Mouse (Mus musculus) heart, embryonic 15.5 days (tissue): ENCODE data around the gene Dhrs3. TPM values are rescaled to one million over a fixed set of nuclear protein-coding genes. Genes with fewer than 3 reads are reported as not detected.
A peak's percentile ranks its signal among the peaks of the same experiment; 100 is the strongest.

Experiments
- ATAC-seq: fragments of 200-750 bp; cut with Nextera tagmentation; replicated peaks from 2 replicates; pipeline ENCODE4 v1.8.0; 2017; ENCODE audit warnings: low read depth, moderate TSS enrichment; ENCODE audit not compliant: insufficient number of reproducible peaks, insufficient read depth, low FRiP score
- H3K27ac ChIP-seq: fragments of 300-500 bp; sonication (generic); 2 replicates; pipeline ENCODE4 v1.5.1; 2015; ENCODE audit warnings: mild to moderate bottlenecking, inconsistent platforms
- H3K27me3 ChIP-seq: fragments of 300-500 bp; sonication (generic); 2 replicates; pipeline ENCODE4 v1.6.1; 2015; ENCODE audit warnings: inconsistent platforms
- H3K36me3 ChIP-seq: fragments of 300-500 bp; sonication (generic); 2 replicates; pipeline ENCODE4 v1.6.1; 2015; ENCODE audit warnings: mild to moderate bottlenecking, inconsistent platforms
- H3K4me1 ChIP-seq: fragments of 300-500 bp; sonication (generic); replicated peaks from 2 replicates; pipeline ENCODE4 v1.6.1; 2015; ENCODE audit warnings: inconsistent platforms
- H3K4me2 ChIP-seq: fragments of 300-500 bp; sonication (generic); 2 replicates; pipeline ENCODE4 v1.6.1; 2015; ENCODE audit warnings: inconsistent platforms, mild to moderate bottlenecking, moderate library complexity
- H3K4me3 ChIP-seq: fragments of 300-500 bp; sonication (generic); 2 replicates; pipeline ENCODE4 v1.5.1; 2015; ENCODE audit warnings: mild to moderate bottlenecking, inconsistent platforms
- H3K9ac ChIP-seq: fragments of 300-500 bp; sonication (generic); 2 replicates; pipeline ENCODE4 v1.6.1; 2015; ENCODE audit warnings: mild to moderate bottlenecking, inconsistent platforms
- H3K9me3 ChIP-seq: fragments of 300-500 bp; sonication (generic); replicated peaks from 2 replicates; pipeline ENCODE4 v1.6.1; 2016; ENCODE audit warnings: inconsistent platforms
- WGBS: fragments of 180-500 bp; shearing (Covaris S2); methylation state at CpG from one replicate; pipeline ENCODE4 v1.1.7; 2015; ENCODE audit warnings: mixed read lengths; 5-methylcytosine and 5-hydroxymethylcytosine counted together
- polyA plus RNA-seq: library from polyadenylated mRNA; unstranded; fragments of >200 nt; fragmentation: Nextera tagmentation; extraction: Ambion mirVana; gene quantifications from 2 replicates; pipeline ENCODE4 v1.2.1, GENCODE M21; 2015

Gene Dhrs3
- polyA plus RNA-seq, 1 experiment from 2014 or later, result 36.3 TPM

DNA sequence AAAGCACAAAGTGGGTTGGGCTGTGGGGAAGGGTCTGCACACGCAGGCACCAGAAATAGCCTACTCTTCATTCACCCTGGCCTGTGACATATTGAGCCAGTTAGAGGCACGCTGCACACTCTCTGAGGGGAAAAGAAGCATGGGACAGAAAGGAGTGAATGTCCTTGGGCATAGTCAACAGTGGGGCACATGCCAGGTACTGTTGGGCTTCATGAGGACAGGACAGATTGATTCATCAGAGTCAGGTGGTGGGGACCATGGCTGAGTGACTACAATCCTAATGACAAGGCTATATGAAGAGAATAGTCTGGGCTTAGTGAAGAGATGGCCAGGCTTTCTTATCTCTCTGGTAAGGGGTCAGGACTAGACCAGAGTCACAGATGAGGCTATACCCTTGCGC lies 49.8 kb downstream of the Dhrs3 start:
- Histone ChIP-seq H3K4me2 (no peak overlapping the region), H3K4me3 (no peak overlapping the region), H3K27me3 (no peaks in the 10 kb centered on the region), H3K9ac (no peak overlapping the region), H3K4me1 (peaks cover 1% of the 10 kb centered on the region), H3K9me3 (no peaks in the 10 kb centered on the region), H3K36me3 (no peaks in the 10 kb centered on the region), H3K27ac (no peak overlapping the region)
- ATAC-seq, result no peak
- WGBS, result 90% methylated on average over 3 of the region's 3 CpGs

DNA sequence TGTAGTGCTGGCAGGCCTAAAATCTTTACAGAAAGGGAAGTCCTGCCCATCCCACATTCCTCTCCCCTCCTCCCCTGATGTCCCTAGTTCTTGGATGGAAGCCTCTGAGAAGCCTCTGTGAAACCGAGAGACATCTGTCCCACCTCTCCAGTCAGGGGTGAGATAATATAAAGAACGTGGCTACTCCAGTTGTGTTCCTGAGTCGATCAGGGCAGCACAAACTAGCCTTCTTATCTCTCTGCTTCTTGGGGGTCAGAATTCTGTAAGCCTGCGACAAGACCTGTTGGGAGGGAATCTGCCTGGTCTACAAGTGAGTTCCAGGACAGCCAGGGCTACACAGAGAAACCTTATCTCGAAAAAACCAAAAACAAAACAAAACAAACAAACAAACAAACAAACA lies 50.6 kb downstream of the Dhrs3 start:
- Histone ChIP-seq H3K4me3 (no peak overlapping the region), H3K36me3 (no peaks in the 10 kb centered on the region), H3K27me3 (no peaks in the 10 kb centered on the region), H3K9ac (no peak overlapping the region), H3K4me1 (peaks cover 10% of the 10 kb centered on the region), H3K27ac (no peak overlapping the region), H3K9me3 (no peaks in the 10 kb centered on the region), H3K4me2 (no peak overlapping the region)
- WGBS, result 45% methylated on average over 5 of the region's 5 CpGs
- no peak for ATAC-seq

DNA sequence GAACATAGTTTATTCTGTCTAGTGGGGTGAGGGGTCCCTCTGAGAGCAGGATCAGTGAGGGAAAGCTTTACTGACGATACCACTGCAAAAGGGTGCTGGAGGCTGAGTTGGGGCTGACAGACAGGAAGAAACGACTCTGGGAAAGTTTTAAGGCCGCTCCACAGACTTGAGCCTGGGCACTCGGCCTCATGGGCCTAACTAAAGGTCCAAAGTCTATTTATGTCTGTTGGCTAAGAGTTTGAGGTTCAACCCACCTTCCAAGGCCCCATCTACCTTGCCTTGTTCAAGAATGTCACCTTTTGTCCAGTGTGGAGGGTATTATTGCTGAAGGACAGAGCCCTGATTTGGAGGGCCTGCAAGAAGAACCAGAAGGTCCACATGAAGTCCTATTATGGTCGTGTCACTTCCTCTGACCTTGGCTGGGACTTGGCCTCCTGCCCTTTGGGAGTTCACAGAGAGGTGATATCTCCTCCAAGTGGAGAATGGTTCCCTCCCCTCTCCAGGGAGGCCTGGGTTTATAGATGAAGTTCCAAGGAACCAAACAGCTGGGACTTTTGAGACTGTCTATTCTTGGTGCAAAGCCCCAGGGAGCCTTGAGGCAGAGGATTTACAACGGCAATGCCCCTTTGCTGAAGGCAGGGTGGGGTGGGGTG lies 55.2 kb downstream of the Dhrs3 start:
- ATAC-seq, result peak; percentile 29; the same call in 1 of the 2 replicates
- no peak overlapping the region for H3K4me3 ChIP-seq

DNA sequence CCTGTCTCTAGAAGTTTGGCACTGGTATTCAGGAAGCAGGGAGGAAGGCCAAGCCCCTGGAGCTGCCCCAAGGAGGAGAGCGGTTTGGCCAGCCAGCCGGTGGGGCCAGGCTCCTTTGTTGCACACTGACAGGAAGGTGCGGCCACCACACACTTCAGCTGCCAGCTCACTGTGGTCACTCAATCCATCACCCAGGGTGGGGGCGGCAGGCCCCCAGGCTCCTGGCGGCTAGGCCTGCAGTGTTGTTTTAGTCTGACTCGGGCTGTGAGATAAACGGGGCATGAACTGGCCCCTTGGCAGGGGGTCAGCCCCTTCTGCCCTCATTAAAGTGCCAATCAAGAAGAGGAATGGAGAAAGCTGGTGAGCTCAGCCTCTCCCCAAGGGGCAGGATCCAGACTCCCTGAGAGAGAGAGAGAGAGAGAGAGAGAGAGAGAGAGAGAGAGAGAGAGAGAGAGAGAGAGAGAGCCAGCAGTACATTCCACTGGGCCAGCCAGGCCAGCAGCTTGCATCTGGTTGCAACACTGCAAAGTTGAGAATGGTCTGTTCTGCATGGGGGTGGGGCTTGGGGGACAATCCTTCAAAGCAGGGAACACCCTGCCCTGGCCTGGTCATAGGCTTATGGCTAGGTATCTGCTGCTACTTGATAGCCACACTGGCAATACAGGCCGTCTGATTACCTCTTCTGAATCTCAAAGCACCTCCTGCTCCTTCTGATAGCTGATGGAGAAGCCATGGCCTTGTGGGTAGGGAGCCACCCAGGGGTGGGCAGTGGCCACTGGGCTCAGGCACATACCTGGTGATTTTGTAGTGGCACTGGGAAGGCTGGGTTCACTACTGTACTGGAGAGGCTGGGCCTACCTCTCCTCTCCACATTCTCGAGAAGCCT lies 57.1 kb downstream of the Dhrs3 start:
- Histone ChIP-seq H3K9me3 (no peaks in the 10 kb centered on the region), H3K27ac (peak overlapping the region; percentile 83), H3K27me3 (no peaks in the 10 kb centered on the region), H3K9ac (peak overlapping the region; percentile 40; the same call in 1 of the 2 replicates), H3K4me2 (peak overlapping the region; percentile 3; the same call in 1 of the 2 replicates), H3K4me1 (peaks cover 36% of the 10 kb centered on the region), H3K36me3 (no peaks in the 10 kb centered on the region), H3K4me3 (no peak overlapping the region)
- ATAC-seq, result peak; percentile 72
- 13% methylated on average over 9 of the region's 9 CpGs for WGBS

More for the DNA sequence above, 55.2 kb downstream of the Dhrs3 start:
- Histone ChIP-seq H3K9me3 (no peaks in the 10 kb centered on the region), H3K4me2 (no peak overlapping the region), H3K36me3 (no peaks in the 10 kb centered on the region), H3K9ac (no peak overlapping the region), H3K27ac (peak overlapping the region; percentile 83), H3K27me3 (no peaks in the 10 kb centered on the region), H3K4me1 (peaks cover 36% of the 10 kb centered on the region)
- WGBS, result 43% methylated on average over 6 of the region's 6 CpGs

DNA sequence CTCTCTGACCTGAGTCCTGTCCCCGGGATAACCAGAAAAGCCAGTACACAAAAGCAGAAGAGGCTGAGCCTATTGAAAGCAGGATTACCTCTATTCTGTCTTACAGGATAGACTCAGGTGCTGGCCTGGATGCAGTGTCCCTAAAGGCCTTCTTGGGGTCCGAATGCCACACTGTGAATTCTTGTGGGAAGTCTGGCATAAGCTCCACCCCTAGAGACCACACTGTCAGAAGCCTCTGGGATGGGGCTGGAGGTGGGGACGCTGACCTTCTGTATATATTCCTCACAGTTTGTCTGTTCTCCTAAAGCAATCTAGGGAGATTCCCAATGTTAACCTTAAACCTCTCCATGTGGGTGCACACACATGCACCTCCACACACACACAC lies 57.7 kb downstream of the Dhrs3 start:
- 63% methylated on average over 3 of the region's 3 CpGs for WGBS

DNA sequence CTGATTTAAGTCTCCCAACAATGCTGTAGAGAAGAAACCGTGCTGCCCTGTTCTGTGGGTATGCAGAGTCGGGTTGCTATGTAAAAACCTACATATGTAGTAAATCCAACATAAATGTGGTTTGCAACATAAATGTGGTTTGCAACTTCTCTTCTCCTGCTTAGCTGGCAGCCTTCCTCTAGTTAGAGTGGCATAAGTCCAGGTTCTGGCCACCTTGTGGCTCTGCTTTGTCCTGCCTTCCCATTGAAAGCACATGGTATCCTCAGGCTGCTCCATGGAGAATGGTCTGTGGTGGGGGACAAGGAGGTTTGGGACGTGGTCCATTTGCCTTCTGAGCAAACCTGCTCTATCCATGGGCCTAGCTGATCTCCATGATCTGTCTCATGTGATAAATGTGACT lies 58.3 kb downstream of the Dhrs3 start:
- H3K4me3 ChIP-seq, result no peak overlapping the region
- no peak for ATAC-seq
- no peak overlapping the region for H3K9ac ChIP-seq
- H3K27me3 ChIP-seq, result no peaks in the 10 kb centered on the region
- H3K4me2 ChIP-seq, result no peak overlapping the region
- H3K9me3 ChIP-seq, result no peaks in the 10 kb centered on the region
- H3K36me3 ChIP-seq, result no peaks in the 10 kb centered on the region
- peaks cover 36% of the 10 kb centered on the region for H3K4me1 ChIP-seq
- H3K27ac ChIP-seq, result no peak overlapping the region
- whole genome bisulfite sequencing, result 88% methylated on average over 3 of the region's 3 CpGs

More for the DNA sequence above, 57.7 kb downstream of the Dhrs3 start:
- no peaks in the 10 kb centered on the region for H3K9me3 ChIP-seq
- peak overlapping the region; percentile 83 for H3K27ac ChIP-seq
- peaks cover 36% of the 10 kb centered on the region for H3K4me1 ChIP-seq
- no peak for ATAC-seq
- no peaks in the 10 kb centered on the region for H3K36me3 ChIP-seq
- H3K4me3 ChIP-seq, result no peak overlapping the region
- no peak overlapping the region for H3K4me2 ChIP-seq
- no peaks in the 10 kb centered on the region for H3K27me3 ChIP-seq
- H3K9ac ChIP-seq, result no peak overlapping the region

DNA sequence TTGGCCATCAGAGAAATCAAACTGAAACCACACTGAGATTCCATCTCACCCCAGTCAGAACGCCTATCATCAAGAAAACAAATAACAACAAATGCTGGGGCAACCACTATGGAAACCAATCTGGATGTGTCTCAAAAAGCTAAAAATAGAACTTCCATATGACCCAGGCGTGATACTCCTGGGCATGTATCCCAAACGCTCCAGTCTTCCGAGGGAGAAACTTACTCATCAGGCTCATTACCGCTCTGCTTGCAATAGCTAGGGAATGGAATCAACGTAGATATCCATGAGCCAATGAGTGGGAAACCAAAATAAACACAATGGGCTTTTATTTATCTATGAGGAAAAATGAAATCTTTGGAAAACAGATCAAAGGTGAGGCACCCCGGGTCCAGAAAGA lies 59.2 kb downstream of the Dhrs3 start:
- H3K4me1 ChIP-seq, result peaks cover 36% of the 10 kb centered on the region
- H3K4me2 ChIP-seq, result no peak overlapping the region
- no peak for ATAC-seq
- H3K27me3 ChIP-seq, result no peaks in the 10 kb centered on the region
- 28% methylated on average over 7 of the region's 7 CpGs for WGBS
- H3K4me3 ChIP-seq, result no peak overlapping the region
- no peaks in the 10 kb centered on the region for H3K36me3 ChIP-seq
- no peak overlapping the region for H3K9ac ChIP-seq
- peak overlapping the region; percentile 40; the same call in 1 of the 2 replicates for H3K27ac ChIP-seq
- H3K9me3 ChIP-seq, result no peaks in the 10 kb centered on the region

DNA sequence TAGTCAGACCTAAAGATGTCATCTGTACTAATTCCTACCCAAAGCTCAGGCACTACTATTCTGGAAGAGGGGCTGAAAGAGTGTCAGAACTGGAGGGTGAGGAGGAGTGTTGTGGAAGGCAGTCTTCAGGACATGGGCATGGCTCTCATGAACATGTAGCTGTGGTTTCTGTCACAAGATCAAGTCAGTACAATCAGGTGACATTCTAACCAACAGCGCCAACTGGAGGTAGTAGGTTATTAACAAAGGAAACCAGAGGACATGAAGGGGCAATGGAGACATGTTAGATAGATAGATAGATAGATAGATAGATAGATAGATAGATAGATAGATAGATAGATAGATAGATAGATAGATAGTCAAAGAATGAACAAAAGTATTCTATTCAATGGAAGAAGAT lies 60.8 kb downstream of the Dhrs3 start:
- H3K27ac ChIP-seq, result no peak overlapping the region
- H3K4me3 ChIP-seq, result no peak overlapping the region
- H3K36me3 ChIP-seq, result no peaks in the 10 kb centered on the region
- H3K4me1 ChIP-seq, result peaks cover 25% of the 10 kb centered on the region
- WGBS, result 90% methylated on average over 1 of the region's 1 CpGs
- H3K9ac ChIP-seq, result no peak overlapping the region
- no peaks in the 10 kb centered on the region for H3K27me3 ChIP-seq
- H3K4me2 ChIP-seq, result no peak overlapping the region
- no peaks in the 10 kb centered on the region for H3K9me3 ChIP-seq
- ATAC-seq, result no peak

DNA sequence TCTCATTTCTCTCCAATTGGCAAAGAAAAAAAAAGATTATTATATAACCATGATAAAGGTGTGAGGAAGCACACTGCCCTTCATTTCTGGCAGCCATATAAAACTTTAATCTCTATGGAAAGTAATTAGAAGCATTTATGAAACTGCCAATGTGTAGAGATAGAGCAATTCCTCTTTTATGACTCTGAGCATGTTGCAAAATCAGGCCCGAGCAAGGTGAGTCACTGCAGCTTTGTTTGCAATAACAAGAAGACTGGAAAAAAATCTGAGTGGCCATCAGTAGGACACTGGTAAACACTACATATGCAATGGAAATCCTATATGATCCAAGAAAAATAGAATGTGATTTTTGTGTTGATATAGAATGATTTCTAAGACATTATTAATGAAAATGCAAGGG lies 63.2 kb downstream of the Dhrs3 start:
- no peak overlapping the region for H3K27ac ChIP-seq
- no peak overlapping the region for H3K4me3 ChIP-seq
- no peaks in the 10 kb centered on the region for H3K9me3 ChIP-seq
- H3K27me3 ChIP-seq, result no peaks in the 10 kb centered on the region
- H3K4me1 ChIP-seq, result peaks cover 11% of the 10 kb centered on the region
- 74% methylated on average over 1 of the region's 1 CpGs for WGBS
- H3K9ac ChIP-seq, result no peak overlapping the region
- H3K4me2 ChIP-seq, result no peak overlapping the region
- no peak for ATAC-seq
- no peaks in the 10 kb centered on the region for H3K36me3 ChIP-seq

DNA sequence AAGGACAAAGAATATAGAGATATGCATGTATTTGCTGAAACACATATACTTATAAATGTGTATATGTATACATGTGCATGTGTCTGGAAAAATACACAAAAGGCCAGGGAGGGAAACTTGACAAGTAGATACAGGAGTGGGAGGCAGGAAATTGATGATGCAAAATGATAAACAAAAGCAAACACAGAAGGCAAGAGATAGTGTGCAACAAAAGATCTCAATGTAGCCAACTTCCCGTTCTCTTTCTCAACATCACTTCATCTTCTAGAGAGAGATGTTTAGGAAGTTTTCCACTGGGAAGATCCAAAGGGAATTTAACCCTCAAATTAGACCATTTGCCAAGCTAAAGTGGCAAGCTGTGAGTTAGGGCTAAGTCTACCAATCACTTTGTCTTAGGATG lies 63.7 kb downstream of the Dhrs3 start:
- Histone ChIP-seq H3K4me2 (no peak overlapping the region), H3K9me3 (no peaks in the 10 kb centered on the region), H3K4me3 (no peak overlapping the region), H3K27me3 (no peaks in the 10 kb centered on the region), H3K36me3 (no peaks in the 10 kb centered on the region), H3K27ac (no peak overlapping the region), H3K9ac (no peak overlapping the region), H3K4me1 (peaks cover 11% of the 10 kb centered on the region)
- WGBS, result 48% methylated on average over 1 of the region's 1 CpGs
- no peak for ATAC-seq

DNA sequence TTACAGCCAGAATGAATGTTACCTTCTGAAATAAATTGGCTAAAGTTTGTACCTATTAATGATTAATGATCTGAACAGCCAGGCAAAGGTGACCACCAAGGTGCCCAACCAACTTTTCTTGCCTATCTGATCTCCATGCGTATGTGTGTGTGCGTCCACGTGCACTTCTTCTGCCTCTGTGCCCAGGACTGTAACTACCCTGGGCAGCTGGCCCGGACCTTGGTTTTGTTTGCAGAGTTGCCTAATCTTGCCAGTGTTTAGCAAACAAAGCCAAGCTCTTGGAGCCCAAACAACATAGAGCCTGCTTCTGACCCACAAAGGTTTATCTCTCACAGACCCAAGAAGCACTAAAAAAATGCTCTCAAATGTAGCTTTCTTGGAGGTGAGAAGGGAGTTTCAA lies 64.6 kb downstream of the Dhrs3 start:
- Histone ChIP-seq H3K27me3 (no peaks in the 10 kb centered on the region), H3K27ac (no peak overlapping the region), H3K4me1 (peaks cover 6% of the 10 kb centered on the region), H3K36me3 (no peaks in the 10 kb centered on the region), H3K4me3 (no peak overlapping the region), H3K9ac (no peak overlapping the region), H3K4me2 (no peak overlapping the region), H3K9me3 (no peaks in the 10 kb centered on the region)
- WGBS, result 77% methylated on average over 4 of the region's 4 CpGs
- ATAC-seq, result no peak
